Mouse (Mus musculus): ENCODE measurements around the gene Tgif1.

Gene Tgif1

GRCm38 (mm10) chr17:70866029-70866428 lies 12.7 kb upstream of the Tgif1 start:
- no peak for DNase-seq (ENCODE audit: low spot score)

- no peak for DNase-seq (ENCODE audit: low spot score)
Measured at GRCm38 (mm10) chr17:70865060-70865604, 11.8 kb upstream of the Tgif1 start.

- DNase-seq (ENCODE audit: low spot score) = no peak
Measured at GRCm38 (mm10) chr17:70864645-70865044, 11.3 kb upstream of the Tgif1 start.

DNA sequence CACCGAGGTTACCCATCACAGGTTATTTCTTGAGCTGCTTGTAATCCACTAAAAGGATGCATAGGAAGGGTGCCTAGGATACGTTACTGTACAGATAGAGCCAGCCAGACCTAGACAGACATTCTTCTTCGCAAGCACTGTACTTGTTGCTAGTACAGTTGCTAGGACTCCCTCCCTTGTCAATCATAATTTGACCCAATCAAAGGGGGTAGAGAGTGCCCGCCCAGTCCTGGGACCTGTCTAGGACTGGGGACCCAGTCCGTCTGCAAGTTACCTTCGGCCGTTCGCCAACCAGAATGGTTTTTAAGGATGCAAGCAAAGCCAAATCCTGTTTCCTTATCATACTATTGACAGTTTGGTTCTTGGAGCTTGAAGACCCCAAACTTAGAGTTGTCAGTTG lies 10.8 kb upstream of the Tgif1 start:
- DNase-seq (ENCODE audit: low spot score) = no peak

GRCm38 (mm10) chr17:70858814-70859213 lies 5.5 kb upstream of the Tgif1 start:
- DNase-seq (ENCODE audit: low spot score) = no peak

DNA sequence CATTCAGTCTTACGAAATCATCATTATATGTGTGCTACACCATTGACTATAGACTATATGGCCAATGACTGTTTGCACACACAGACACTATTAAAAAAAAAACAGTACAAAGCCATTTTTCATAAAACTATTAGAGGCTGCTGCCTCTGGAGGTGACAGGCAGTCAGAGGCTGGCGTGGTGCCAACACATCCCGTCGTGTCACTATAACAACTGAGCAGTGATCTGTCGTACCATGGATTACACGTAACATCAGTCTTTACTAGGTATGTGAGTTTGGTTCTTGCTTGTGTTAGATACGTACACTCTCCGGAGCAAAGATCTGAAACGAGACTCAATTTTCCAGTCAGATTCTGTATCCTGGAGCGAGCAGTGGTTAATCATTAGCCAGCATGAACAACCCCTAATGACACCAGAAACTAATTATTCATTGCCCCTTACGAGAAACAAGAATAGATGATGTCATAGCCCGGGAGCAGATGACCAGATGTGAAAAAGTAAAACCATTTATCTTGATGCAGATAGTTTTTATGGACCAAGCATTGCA lies 3.6 kb upstream of the Tgif1 start:
- no peak for DNase-seq (ENCODE audit: low spot score)

GRCm38 (mm10) chr17:70854021-70854420 lies 675 bp upstream of the Tgif1 start:
- peak; percentile 46 for DNase-seq (ENCODE audit: low spot score)

GRCm38 (mm10) chr17:70852686-70853386 lies 510 bp downstream of the Tgif1 start:
- peak; percentile 85 for DNase-seq (ENCODE audit: low spot score)

- DNase-seq (ENCODE audit: low spot score) = peak; percentile 76
Measured at GRCm38 (mm10) chr17:70852011-70852685, 1.2 kb downstream of the Tgif1 start.

DNA sequence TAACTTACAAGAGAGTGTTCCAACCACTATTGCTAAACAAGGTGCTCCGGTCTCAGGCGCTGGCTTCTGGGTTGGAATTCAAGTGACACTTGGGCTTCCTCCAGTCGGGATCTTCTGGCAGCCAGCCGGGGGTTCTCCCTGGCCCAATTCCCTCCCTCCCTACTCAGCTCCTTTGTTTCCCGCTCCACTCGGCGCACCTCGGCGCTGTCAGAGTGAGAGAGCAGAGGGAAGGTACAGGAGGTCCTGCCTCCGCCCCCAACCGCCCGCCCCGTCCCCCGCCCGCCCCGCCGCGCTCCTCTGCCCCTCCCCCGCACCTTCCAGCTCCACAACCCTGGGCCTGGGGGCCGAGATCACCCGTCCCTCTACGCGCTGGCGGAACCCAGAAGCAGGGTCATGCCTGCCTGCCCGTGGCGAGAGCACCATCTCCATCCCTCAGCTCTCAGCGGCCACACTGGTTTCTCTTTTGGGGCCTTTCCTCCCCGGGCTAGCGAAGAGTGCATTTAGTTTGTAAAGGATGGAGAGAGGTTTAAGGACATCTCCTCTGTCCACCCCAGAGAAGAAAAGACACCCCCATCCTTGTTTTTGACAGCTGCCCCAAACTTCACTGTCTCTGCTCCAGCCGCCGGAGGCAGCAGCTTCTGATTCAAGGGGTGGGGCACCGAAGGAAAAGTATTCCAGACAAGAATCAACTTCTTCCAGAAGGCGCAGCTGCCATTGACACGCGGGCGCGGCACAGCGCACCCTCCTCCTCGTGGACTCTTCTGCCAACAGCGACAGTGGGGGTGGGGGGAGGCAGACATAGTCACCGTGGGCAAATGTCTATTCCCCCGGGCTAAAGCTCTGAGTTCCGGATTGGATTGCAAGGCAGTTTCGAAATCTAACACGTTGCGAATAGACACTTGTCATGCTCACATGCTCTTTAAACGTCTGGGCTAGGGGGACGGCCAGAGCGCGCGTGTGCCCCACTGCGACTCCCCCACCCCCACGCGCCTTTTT lies 2.1 kb downstream of the Tgif1 start:
- peak; percentile 88 for DNase-seq (ENCODE audit: low spot score)

- peak; percentile 78 for DNase-seq (ENCODE audit: low spot score)
Measured at GRCm38 (mm10) chr17:70850233-70850995, 2.9 kb downstream of the Tgif1 start.

- DNase-seq (ENCODE audit: low spot score) = peak; percentile 94
Measured at GRCm38 (mm10) chr17:70849399-70850232, 3.7 kb downstream of the Tgif1 start.

DNA sequence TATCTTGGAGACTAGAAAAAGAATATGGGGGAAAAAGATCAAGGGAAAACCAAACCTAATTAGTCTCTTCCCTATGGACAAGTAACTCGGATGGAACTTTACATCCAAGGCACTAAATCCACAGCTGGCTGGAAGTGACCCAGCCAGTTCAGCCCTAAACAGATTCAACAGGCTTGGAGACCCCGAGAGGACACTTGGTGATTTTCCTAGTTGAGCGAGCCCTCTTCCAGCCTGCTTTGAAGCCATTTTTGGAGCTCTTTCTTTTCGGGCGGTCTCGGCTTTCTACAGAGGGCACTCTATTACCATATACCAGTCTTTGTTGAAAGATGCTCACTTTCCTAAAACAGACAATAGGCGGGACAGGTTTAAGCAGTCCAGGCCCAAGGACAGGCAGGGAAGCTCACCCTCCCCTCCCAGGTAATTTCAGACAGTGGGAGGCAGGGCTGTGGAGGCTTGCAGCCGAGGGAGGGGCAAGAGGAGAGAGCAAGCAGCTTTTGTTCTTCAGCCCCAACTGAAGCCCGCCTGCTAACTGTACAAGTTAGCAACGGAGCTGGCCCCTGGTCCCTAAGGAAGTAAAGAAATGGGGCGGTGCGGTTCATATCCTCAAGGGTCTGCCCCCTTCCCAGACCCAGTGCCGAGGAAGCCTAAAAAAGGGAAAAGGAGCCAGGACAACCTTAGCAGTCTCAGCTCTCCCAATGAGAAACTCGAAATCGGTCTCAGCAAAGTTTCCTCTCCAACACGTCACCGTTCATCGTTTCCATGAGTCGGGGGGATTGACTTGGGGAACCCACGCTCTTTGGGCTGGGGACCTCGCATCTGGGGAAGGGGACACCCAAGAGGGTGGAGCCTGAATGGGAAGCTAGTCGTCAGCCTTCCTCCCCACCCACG lies 4.6 kb downstream of the Tgif1 start:
- peak; percentile 76 for DNase-seq (ENCODE audit: low spot score)

DNA sequence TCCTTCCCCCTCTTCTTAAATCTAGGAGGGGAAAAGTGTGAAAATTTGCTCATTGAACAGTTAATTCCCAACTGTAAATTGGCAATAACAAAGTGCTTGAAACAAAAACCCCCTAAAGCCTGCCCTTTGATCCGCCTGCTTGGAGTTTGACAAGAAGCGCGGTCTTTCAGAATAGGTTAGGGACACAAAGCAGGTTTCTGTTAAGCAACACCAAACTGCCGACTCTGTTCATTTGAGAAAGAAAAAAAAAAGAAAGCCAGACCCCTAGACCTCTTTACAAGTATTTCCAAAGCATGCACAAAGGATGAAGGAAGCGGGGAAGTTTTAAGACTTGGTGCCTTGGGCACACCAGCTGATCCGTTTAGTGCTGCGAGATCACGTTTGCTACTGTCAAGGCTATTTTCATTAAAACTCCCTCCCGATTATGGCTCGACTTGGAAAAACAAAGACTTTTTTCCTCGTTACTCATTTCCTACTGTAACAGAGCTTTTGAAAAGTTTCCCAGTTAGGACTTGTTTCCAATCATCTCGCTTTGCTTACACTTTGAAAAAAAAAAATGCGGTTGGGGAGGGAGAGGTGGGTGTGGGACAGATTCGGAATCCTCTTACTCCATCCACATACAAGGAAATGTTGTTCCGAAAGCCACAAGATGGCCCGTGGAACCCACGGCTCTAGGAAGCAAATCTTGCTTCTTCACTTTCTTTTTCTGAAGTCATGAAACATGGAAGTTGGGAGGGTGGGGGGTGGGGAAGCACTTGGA lies 5.4 kb downstream of the Tgif1 start:
- peak; percentile 76 for DNase-seq (ENCODE audit: low spot score)

- DNase-seq (ENCODE audit: low spot score) = peak; percentile 83
Measured at GRCm38 (mm10) chr17:70847086-70847485, 6.3 kb downstream of the Tgif1 start.

- no peak for DNase-seq (ENCODE audit: low spot score)
Measured at GRCm38 (mm10) chr17:70846111-70846644, 7.2 kb downstream of the Tgif1 start.

DNA sequence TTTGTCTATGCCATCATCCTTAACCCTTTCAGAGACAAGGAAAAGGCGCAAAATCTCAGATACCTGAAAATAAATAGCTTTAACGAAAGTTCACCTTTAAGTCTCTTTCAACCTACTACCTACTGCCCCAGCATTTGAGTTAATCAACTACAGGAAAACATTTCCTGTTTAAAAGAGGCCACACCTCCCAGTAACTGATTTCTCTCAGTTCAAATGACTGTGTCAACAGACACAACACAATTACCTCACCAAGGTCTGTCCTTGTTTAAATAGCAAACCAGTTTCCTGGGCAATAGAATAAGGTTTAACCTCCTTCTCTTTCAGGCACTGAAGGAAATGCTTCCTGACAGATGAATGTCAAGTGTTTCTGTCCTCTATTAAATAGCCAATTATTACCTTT lies 7.8 kb downstream of the Tgif1 start:
- DNase-seq (ENCODE audit: low spot score) = no peak

GRCm38 (mm10) chr17:70844971-70845370 lies 8.4 kb downstream of the Tgif1 start:
- DNase-seq (ENCODE audit: low spot score) = no peak

All from embryo, embryonic 10.5 days (tissue).